Mouse (Mus musculus): ENCODE data around the gene Lilr4b. TPM values are rescaled to one million over a fixed set of nuclear protein-coding genes. Genes with fewer than 3 reads are reported as not detected.

Gene Lilr4b
- polyA plus RNA-seq, 1 experiment from 2014 or later = 4.4 TPM

- peak overlapping the region; percentile 55 for H3K27ac ChIP-seq (ENCODE audit: low read depth)
- peak overlapping the region; percentile 11; the same call in 1 of the 2 replicates for H3K4me3 ChIP-seq (ENCODE audit: low read depth, low read length)
These were observed 46.2 kb downstream of the Lilr4b start for GRCm38 (mm10) chr10:51526633-51527032.

GRCm38 (mm10) chr10:51528840-51529434 lies 48.5 kb downstream of the Lilr4b start:
- no peak overlapping the region for H3K4me3 ChIP-seq (ENCODE audit: low read depth, low read length)
- H3K4me1 ChIP-seq (ENCODE audit: insufficient read depth) = no peaks in the 10 kb centered on the region
- ATAC-seq (peak; percentile 35; the same call in 1 of the 2 replicates), DNase-seq (no peak)
- H3K36me3 ChIP-seq (replicated peaks; ENCODE audit: insufficient read depth, low read length) = no peaks in the 10 kb centered on the region
- WGBS (ENCODE audit: insufficient replicate concordance) = 27% methylated on average over 8 of the region's 8 CpGs
- no peak overlapping the region for H3K27ac ChIP-seq (ENCODE audit: low read depth)
- no peaks in the 10 kb centered on the region for H3K27me3 ChIP-seq (ENCODE audit: insufficient read depth, low read length)
- no peak overlapping the region for H3K4me2 ChIP-seq (ENCODE audit: low read depth, low read length)
- no peak for TF ChIP-seq EP300 (IDR thresholded peaks at IDR 0.05; ENCODE audit: low read depth)
- TF ChIP-seq CTCF (IDR thresholded peaks at IDR 0.05; ENCODE audit: low read depth) = no peak
- H3K9me3 ChIP-seq (ENCODE audit: low read length) = no peaks in the 10 kb centered on the region
- H3K9ac ChIP-seq (replicated peaks) = no peak overlapping the region

More at GRCm38 (mm10) chr10:51526633-51527032, 46.2 kb downstream of the Lilr4b start:
- ATAC-seq (no peak), DNase-seq (no peak)
- TF ChIP-seq EP300 (IDR thresholded peaks at IDR 0.05; ENCODE audit: low read depth) (no peak), CTCF (IDR thresholded peaks at IDR 0.05; ENCODE audit: low read depth) (no peak)
- Histone ChIP-seq H3K9me3 (ENCODE audit: low read length) (no peaks in the 10 kb centered on the region), H3K4me2 (ENCODE audit: low read depth, low read length) (no peak overlapping the region), H3K9ac (replicated peaks) (no peak overlapping the region; the same call in 1 of the 2 replicates), H3K27me3 (ENCODE audit: insufficient read depth, low read length) (no peaks in the 10 kb centered on the region), H3K4me1 (ENCODE audit: insufficient read depth) (no peaks in the 10 kb centered on the region), H3K36me3 (replicated peaks; ENCODE audit: insufficient read depth, low read length) (no peaks in the 10 kb centered on the region)
- 72% methylated on average over 4 of the region's 4 CpGs for WGBS (ENCODE audit: insufficient replicate concordance)

- H3K9me3 ChIP-seq (ENCODE audit: low read length) = no peaks in the 10 kb centered on the region
- no peaks in the 10 kb centered on the region for H3K4me1 ChIP-seq (ENCODE audit: insufficient read depth)
- DNase-seq (no peak), ATAC-seq (no peak)
- TF ChIP-seq EP300 (IDR thresholded peaks at IDR 0.05; ENCODE audit: low read depth) (no peak), CTCF (IDR thresholded peaks at IDR 0.05; ENCODE audit: low read depth) (no peak)
- no peak overlapping the region for H3K9ac ChIP-seq (replicated peaks)
- H3K27ac ChIP-seq (ENCODE audit: low read depth) = no peak overlapping the region
- no peak overlapping the region for H3K4me3 ChIP-seq (ENCODE audit: low read depth, low read length)
- no peaks in the 10 kb centered on the region for H3K36me3 ChIP-seq (replicated peaks; ENCODE audit: insufficient read depth, low read length)
- no peaks in the 10 kb centered on the region for H3K27me3 ChIP-seq (ENCODE audit: insufficient read depth, low read length)
- WGBS (ENCODE audit: insufficient replicate concordance) = 65% methylated on average over 3 of the region's 3 CpGs
- no peak overlapping the region for H3K4me2 ChIP-seq (ENCODE audit: low read depth, low read length)
These were observed 49.1 kb downstream of the Lilr4b start for GRCm38 (mm10) chr10:51529497-51529896.

GRCm38 (mm10) chr10:51530813-51531212 lies 50.4 kb downstream of the Lilr4b start:
- WGBS (ENCODE audit: insufficient replicate concordance) = 67% methylated on average over 7 of the region's 7 CpGs
- ATAC-seq = peak; percentile 65

More at GRCm38 (mm10) chr10:51530813-51531212, 50.4 kb downstream of the Lilr4b start:
- TF ChIP-seq CTCF (IDR thresholded peaks at IDR 0.05; ENCODE audit: low read depth) = no peak
- TF ChIP-seq EP300 (IDR thresholded peaks at IDR 0.05; ENCODE audit: low read depth) = no peak
- Histone ChIP-seq H3K27me3 (ENCODE audit: insufficient read depth, low read length) (no peaks in the 10 kb centered on the region), H3K27ac (ENCODE audit: low read depth) (no peak overlapping the region), H3K9me3 (ENCODE audit: low read length) (no peaks in the 10 kb centered on the region), H3K4me3 (ENCODE audit: low read depth, low read length) (no peak overlapping the region), H3K4me2 (ENCODE audit: low read depth, low read length) (no peak overlapping the region), H3K36me3 (replicated peaks; ENCODE audit: insufficient read depth, low read length) (no peaks in the 10 kb centered on the region), H3K4me1 (ENCODE audit: insufficient read depth) (no peaks in the 10 kb centered on the region), H3K9ac (replicated peaks) (no peak overlapping the region)
- peak; percentile 22 for DNase-seq

Other genes with a start within 250 kb of the Lilr4b start
- 0.25 and 4.0 TPM in 2 replicates for gene Gm49339, start within 50 bp of the Lilr4b start, polyA plus RNA-seq (2015; fragmentation: Nextera tagmentation; extraction: Ambion mirVana)
- gene Lilrb4a, start 10.3 kb downstream of the Lilr4b start, polyA plus RNA-seq (2015; fragmentation: Nextera tagmentation; extraction: Ambion mirVana) = 10.2 and 12.1 TPM in 2 replicates
- gene Fam162b, start 109.9 kb downstream of the Lilr4b start, polyA plus RNA-seq (2015; fragmentation: Nextera tagmentation; extraction: Ambion mirVana) = not detected in 2 replicates
- gene Gprc6a, start 150.8 kb downstream of the Lilr4b start, polyA plus RNA-seq (2015; fragmentation: Nextera tagmentation; extraction: Ambion mirVana) = 0.05 TPM in 1 of 2 replicates, not detected in the other
- not detected in 2 replicates for gene Rfx6, start 197.1 kb downstream of the Lilr4b start, polyA plus RNA-seq (2015; fragmentation: Nextera tagmentation; extraction: Ambion mirVana)